Mouse (Mus musculus) kidney, postnatal 36 days (tissue): Measurements from ENCODE around the gene Hoxa3.

Experiments
- DNase-seq, 2 experiments: peaks; one replicate each; pipeline ENCODE4 v3.0.0; 2021 to 2022; ENCODE audit warnings: mixed read lengths in 2 of 2

Gene Hoxa3

GRCm38 (mm10) chr6:52219234-52219942 lies 6.3 kb upstream of the Hoxa3 start:
- DNase-seq, result peak in 1 of 2 experiments; percentile 50

GRCm38 (mm10) chr6:52218643-52219215 lies 5.6 kb upstream of the Hoxa3 start:
- peak in 1 of 2 experiments; percentile 40 for DNase-seq

GRCm38 (mm10) chr6:52217895-52218642 lies 4.9 kb upstream of the Hoxa3 start:
- DNase-seq, result peak in 1 of 2 experiments; percentile 58

GRCm38 (mm10) chr6:52217459-52217768 lies 4.3 kb upstream of the Hoxa3 start:
- peak; percentile 96 for DNase-seq

GRCm38 (mm10) chr6:52216691-52217458 lies 3.7 kb upstream of the Hoxa3 start:
- peak in 1 of 2 experiments; percentile 73 for DNase-seq

- peak; percentile 12 to 64 for DNase-seq
Measured at GRCm38 (mm10) chr6:52215771-52216535, 2.8 kb upstream of the Hoxa3 start.

GRCm38 (mm10) chr6:52215070-52215469 lies 1.9 kb upstream of the Hoxa3 start:
- DNase-seq, result peak in 1 of 2 experiments; percentile 45

- peak in 1 of 2 experiments; percentile 49 for DNase-seq
Measured at GRCm38 (mm10) chr6:52214271-52214670, 1.1 kb upstream of the Hoxa3 start.

- peak; percentile 80 to 82 for DNase-seq
Measured at GRCm38 (mm10) chr6:52212556-52213118, 499 bp downstream of the Hoxa3 start.

GRCm38 (mm10) chr6:52211961-52212360 lies 1.2 kb downstream of the Hoxa3 start:
- DNase-seq, result peak in 1 of 2 experiments; percentile 55

- peak; percentile 88 to 94 for DNase-seq
Measured at GRCm38 (mm10) chr6:52211170-52211935, 1.8 kb downstream of the Hoxa3 start.

- DNase-seq, result peak in 1 of 2 experiments; percentile 41
Measured at GRCm38 (mm10) chr6:52209685-52210046, 3.5 kb downstream of the Hoxa3 start.

- DNase-seq, result peak in 1 of 2 experiments; percentile 10
Measured at GRCm38 (mm10) chr6:52208868-52209684, 4.1 kb downstream of the Hoxa3 start.

- DNase-seq, result peak in 1 of 2 experiments; percentile 90
Measured at GRCm38 (mm10) chr6:52208072-52208867, 4.9 kb downstream of the Hoxa3 start, which contains the start of gene Hoxa6. TSS of gene Hoxa6 (minus strand) at chr6:52208722.

GRCm38 (mm10) chr6:52207684-52207976 lies 5.5 kb downstream of the Hoxa3 start:
- no peak for DNase-seq

- peak in 1 of 2 experiments; percentile 10 for DNase-seq
Measured at GRCm38 (mm10) chr6:52206882-52207683, 6.1 kb downstream of the Hoxa3 start.

- DNase-seq, result peak in 1 of 2 experiments; percentile 21
Measured at GRCm38 (mm10) chr6:52205638-52206621, 7.2 kb downstream of the Hoxa3 start.
